Mouse (Mus musculus): ENCODE measurements around the gene Krtap3-3. TPM values are rescaled to one million over a fixed set of nuclear protein-coding genes. Genes with fewer than 3 reads are reported as not detected.

Gene Krtap3-3
- total and polyA plus RNA-seq, 3 experiments: not detected

GRCm38 (mm10) chr11:99581051-99581450, 30.4 kb upstream of the Krtap3-3 start:
- Histone ChIP-seq H3K27me3 (ENCODE audit: control insufficient read depth, insufficient read depth, low read length) (no peaks in the 10 kb centered on the region), H3K9ac (ENCODE audit: low read depth, low read length) (no peak overlapping the region), H3K27ac (no peak overlapping the region), H3K4me1 (ENCODE audit: control insufficient read depth, insufficient read depth, low read length) (no peaks in the 10 kb centered on the region), H3K36me3 (ENCODE audit: control insufficient read depth, insufficient read depth, low read length) (no peaks in the 10 kb centered on the region), H3K79me2 (replicated peaks; ENCODE audit: control insufficient read depth, insufficient read depth, low read length) (no peaks in the 10 kb centered on the region), H3K4me3 (no peak overlapping the region)
- DNase-seq: no peak
- intact Hi-C loops (cut with DNase I): no loop called here
- TF ChIP-seq POLR2A (IDR thresholded peaks at IDR 0.05; ENCODE audit: insufficient read depth, low read depth, low read length) (no peak), CTCF (IDR thresholded peaks at IDR 0.05) (no peak), EP300 (IDR thresholded peaks at IDR 0.05; ENCODE audit: insufficient read depth, low read depth, low read length) (no peak)
- WGBS: 90% methylated on average over 5 of the region's 5 CpGs

- WGBS: 75% methylated on average over 6 of the region's 6 CpGs
- Histone ChIP-seq H3K4me3 (no peak within 1 kb of the TSS), H3K27ac (no peak within 1 kb of the TSS), H3K79me2 (replicated peaks; ENCODE audit: control insufficient read depth, insufficient read depth, low read length) (no peaks in the 10 kb centered on the region), H3K36me3 (ENCODE audit: control insufficient read depth, insufficient read depth, low read length) (no peaks in the 10 kb centered on the region), H3K9ac (ENCODE audit: low read depth, low read length) (no peak within 1 kb of the TSS), H3K4me1 (ENCODE audit: control insufficient read depth, insufficient read depth, low read length) (no peaks in the 10 kb centered on the region), H3K27me3 (ENCODE audit: control insufficient read depth, insufficient read depth, low read length) (no peaks in the 10 kb centered on the region)
- intact Hi-C loops (cut with DNase I): no loop called here
- DNase-seq: no peak
- no peak for TF ChIP-seq CTCF (IDR thresholded peaks at IDR 0.05)
- no peak for TF ChIP-seq EP300 (IDR thresholded peaks at IDR 0.05; ENCODE audit: insufficient read depth, low read depth, low read length)
- no peak for TF ChIP-seq POLR2A (IDR thresholded peaks at IDR 0.05; ENCODE audit: insufficient read depth, low read depth, low read length)
These were observed 30.0 kb upstream of the Krtap3-3 start, which contains the start of gene Krtap1-5 for GRCm38 (mm10) chr11:99580636-99581035. Krtap1-5 (minus strand) TSS chr11:99581016.

GRCm38 (mm10) chr11:99574106-99574505, 23.4 kb upstream of the Krtap3-3 start:
- WGBS: 2% methylated on average over 7 of the region's 7 CpGs
- Histone ChIP-seq H3K27me3 (ENCODE audit: control insufficient read depth, insufficient read depth, low read length) (no peaks in the 10 kb centered on the region), H3K4me1 (ENCODE audit: control insufficient read depth, insufficient read depth, low read length) (no peaks in the 10 kb centered on the region), H3K9ac (ENCODE audit: low read depth, low read length) (no peak overlapping the region), H3K79me2 (replicated peaks; ENCODE audit: control insufficient read depth, insufficient read depth, low read length) (no peaks in the 10 kb centered on the region), H3K36me3 (ENCODE audit: control insufficient read depth, insufficient read depth, low read length) (no peaks in the 10 kb centered on the region), H3K27ac (no peak overlapping the region), H3K4me3 (no peak overlapping the region)
- TF ChIP-seq CTCF (IDR thresholded peaks at IDR 0.05) (peak; percentile 92), EP300 (IDR thresholded peaks at IDR 0.05; ENCODE audit: insufficient read depth, low read depth, low read length) (no peak)
- intact Hi-C loops (cut with DNase I): loop anchor here (1.0 kb wide), 2 partner anchors 110 to 195 kb away; no protein-coding TSS in a partner anchor
- DNase-seq: peak; percentile 23 to 55

GRCm38 (mm10) chr11:99573164-99573563, 22.5 kb upstream of the Krtap3-3 start:
- H3K79me2 ChIP-seq (replicated peaks; ENCODE audit: control insufficient read depth, insufficient read depth, low read length): no peaks in the 10 kb centered on the region
- intact Hi-C loops (cut with DNase I): no loop called here
- H3K27ac ChIP-seq: no peak overlapping the region
- DNase-seq: no peak
- H3K9ac ChIP-seq (ENCODE audit: low read depth, low read length): no peak overlapping the region
- 63% methylated on average over 4 of the region's 4 CpGs for WGBS
- H3K36me3 ChIP-seq (ENCODE audit: control insufficient read depth, insufficient read depth, low read length): no peaks in the 10 kb centered on the region
- H3K4me3 ChIP-seq: no peak overlapping the region
- TF ChIP-seq CTCF (IDR thresholded peaks at IDR 0.05): no peak
- TF ChIP-seq POLR2A (IDR thresholded peaks at IDR 0.05; ENCODE audit: insufficient read depth, low read depth, low read length): no peak
- no peak for TF ChIP-seq EP300 (IDR thresholded peaks at IDR 0.05; ENCODE audit: insufficient read depth, low read depth, low read length)
- no peaks in the 10 kb centered on the region for H3K27me3 ChIP-seq (ENCODE audit: control insufficient read depth, insufficient read depth, low read length)
- H3K4me1 ChIP-seq (ENCODE audit: control insufficient read depth, insufficient read depth, low read length): no peaks in the 10 kb centered on the region

- Histone ChIP-seq H3K27me3 (ENCODE audit: control insufficient read depth, insufficient read depth, low read length) (no peaks in the 10 kb centered on the region), H3K79me2 (replicated peaks; ENCODE audit: control insufficient read depth, insufficient read depth, low read length) (no peaks in the 10 kb centered on the region), H3K4me3 (no peak within 1 kb of the TSS), H3K27ac (no peak within 1 kb of the TSS), H3K4me1 (ENCODE audit: control insufficient read depth, insufficient read depth, low read length) (no peaks in the 10 kb centered on the region), H3K36me3 (ENCODE audit: control insufficient read depth, insufficient read depth, low read length) (no peaks in the 10 kb centered on the region), H3K9ac (ENCODE audit: low read depth, low read length) (no peak within 1 kb of the TSS)
- 90% methylated on average over 7 of the region's 7 CpGs for WGBS
- intact Hi-C loops (cut with DNase I): no loop called here
- DNase-seq: no peak
- TF ChIP-seq POLR2A (IDR thresholded peaks at IDR 0.05; ENCODE audit: insufficient read depth, low read depth, low read length): no peak
- TF ChIP-seq EP300 (IDR thresholded peaks at IDR 0.05; ENCODE audit: insufficient read depth, low read depth, low read length): no peak
- TF ChIP-seq CTCF (IDR thresholded peaks at IDR 0.05): no peak
These were observed 15.9 kb upstream of the Krtap3-3 start, which contains the start of gene Krtap3-1 for GRCm38 (mm10) chr11:99566530-99566929. Krtap3-1 (minus strand) TSS chr11:99566630.

- H3K27ac ChIP-seq: no peak overlapping the region
- H3K36me3 ChIP-seq (ENCODE audit: control insufficient read depth, insufficient read depth, low read length): no peaks in the 10 kb centered on the region
- no peak for DNase-seq
- intact Hi-C loops (cut with DNase I): no loop called here
- TF ChIP-seq CTCF (IDR thresholded peaks at IDR 0.05) (no peak), POLR2A (IDR thresholded peaks at IDR 0.05; ENCODE audit: insufficient read depth, low read depth, low read length) (no peak), EP300 (IDR thresholded peaks at IDR 0.05; ENCODE audit: insufficient read depth, low read depth, low read length) (no peak)
- no peaks in the 10 kb centered on the region for H3K4me1 ChIP-seq (ENCODE audit: control insufficient read depth, insufficient read depth, low read length)
- H3K4me3 ChIP-seq: no peak overlapping the region
- H3K9ac ChIP-seq (ENCODE audit: low read depth, low read length): no peak overlapping the region
- no peaks in the 10 kb centered on the region for H3K27me3 ChIP-seq (ENCODE audit: control insufficient read depth, insufficient read depth, low read length)
- H3K79me2 ChIP-seq (replicated peaks; ENCODE audit: control insufficient read depth, insufficient read depth, low read length): no peaks in the 10 kb centered on the region
- WGBS: 73% methylated on average over 6 of the region's 6 CpGs
These were observed 11.9 kb upstream of the Krtap3-3 start for GRCm38 (mm10) chr11:99562580-99562979.

Data from heart, adult 2 months (tissue).